Mouse (Mus musculus): ENCODE results near the gene Cog6. TPM values are rescaled to one million over a fixed set of nuclear protein-coding genes. Genes with fewer than 3 reads are reported as not detected.
"Not testable (repeated sequence)": the region's sequence is repeated elsewhere in the genome, so short reads cannot be mapped to it uniquely, and the experiment has no call there.

Cog6 gene
- polyA plus RNA-seq, 1 experiment from 2014 or later, result 61.4 TPM

DNA sequence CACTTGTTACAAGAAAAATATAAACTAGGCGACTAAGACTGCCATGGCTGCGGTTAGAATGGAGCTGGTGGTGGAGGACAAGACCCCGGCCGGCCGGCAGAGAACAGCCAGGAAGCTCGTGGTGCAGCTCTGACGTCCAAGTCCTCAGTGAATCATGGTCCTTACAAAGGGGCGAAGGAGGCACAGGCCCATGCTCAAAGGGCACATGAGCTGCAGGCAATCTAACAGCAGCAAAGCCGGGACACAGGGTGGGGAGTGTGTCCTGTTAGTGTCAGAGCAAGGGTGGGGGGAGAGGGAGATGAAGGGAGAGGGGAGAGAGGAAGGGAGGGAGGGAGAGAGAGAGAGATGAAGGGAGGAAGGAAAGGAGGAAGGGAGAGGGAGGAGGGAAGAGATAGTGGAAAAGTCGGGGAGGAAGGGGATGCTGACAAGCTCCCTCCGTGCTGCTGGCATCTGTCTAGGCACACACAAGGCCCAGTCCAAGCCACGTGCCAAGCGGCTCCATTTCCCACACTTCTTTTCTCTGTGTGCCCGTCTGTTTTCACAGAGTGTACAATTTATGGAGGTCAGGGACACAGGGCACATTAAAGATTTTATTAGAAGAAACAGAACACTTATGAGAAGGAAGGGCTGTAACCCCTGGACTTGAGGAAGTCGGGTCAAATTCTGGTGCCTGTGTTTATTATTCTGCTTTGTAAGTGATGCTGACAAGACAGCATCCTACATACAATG lies 17.9 kb downstream of the Cog6 start:
- H3K4me1 ChIP-seq (ENCODE audit: control insufficient read depth in 2 of 2, insufficient read depth in 2 of 2, low read length in 2 of 2), result no peaks in the 10 kb centered on the region; a peak in 1 of 4 replicates
- H3K4me3 ChIP-seq (ENCODE audit: control insufficient read depth in 1 of 2, insufficient read depth in 1 of 2, low read depth in 1 of 2, low read length in 2 of 2), result no peak overlapping the region
- 69% methylated on average over 15 of the region's 15 CpGs for WGBS
- H3K36me3 ChIP-seq (ENCODE audit: control insufficient read depth, insufficient read depth, low read length), result peaks cover 91% of the 10 kb centered on the region
- no peak overlapping the region for H3K9ac ChIP-seq (ENCODE audit: low read length)
- H3K27ac ChIP-seq (replicated peaks in 1 of 2; ENCODE audit: control insufficient read depth in 1 of 2, insufficient read depth in 1 of 2, low read depth in 2 of 2, low read length in 2 of 2), result no peak overlapping the region
- H3K9me3 ChIP-seq (ENCODE audit: control insufficient read depth, low read length), result no peaks in the 10 kb centered on the region
- ATAC-seq (ENCODE audit: insufficient number of reproducible peaks, insufficient read depth, low FRiP score, low read depth), result no peak
- no peaks in the 10 kb centered on the region for H3K27me3 ChIP-seq (ENCODE audit: control insufficient read depth, insufficient read depth, low read length)
- no peak overlapping the region for H3K4me2 ChIP-seq (ENCODE audit: low read length)

GRCm38 (mm10) chr3:52997381-52997780 lies 19.7 kb downstream of the Cog6 start:
- 65% methylated on average over 1 of the region's 1 CpGs for WGBS
- Histone ChIP-seq H3K27ac (replicated peaks in 1 of 2; ENCODE audit: control insufficient read depth in 1 of 2, insufficient read depth in 1 of 2, low read depth in 2 of 2, low read length in 2 of 2) (no peak overlapping the region), H3K4me1 (ENCODE audit: control insufficient read depth in 2 of 2, insufficient read depth in 2 of 2, low read length in 2 of 2) (no peaks in the 10 kb centered on the region; a peak in 1 of 4 replicates), H3K4me3 (ENCODE audit: control insufficient read depth in 1 of 2, insufficient read depth in 1 of 2, low read depth in 1 of 2, low read length in 2 of 2) (no peak overlapping the region), H3K36me3 (ENCODE audit: control insufficient read depth, insufficient read depth, low read length) (peaks cover 92% of the 10 kb centered on the region), H3K9me3 (ENCODE audit: control insufficient read depth, low read length) (no peaks in the 10 kb centered on the region), H3K4me2 (ENCODE audit: low read length) (no peak overlapping the region), H3K9ac (ENCODE audit: low read length) (no peak overlapping the region), H3K27me3 (ENCODE audit: control insufficient read depth, insufficient read depth, low read length) (no peaks in the 10 kb centered on the region)
- no peak for ATAC-seq (ENCODE audit: insufficient number of reproducible peaks, insufficient read depth, low FRiP score, low read depth)

GRCm38 (mm10) chr3:52996635-52997034 lies 20.4 kb downstream of the Cog6 start:
- H3K4me2 ChIP-seq (ENCODE audit: low read length), result no peak overlapping the region
- ATAC-seq (ENCODE audit: insufficient number of reproducible peaks, insufficient read depth, low FRiP score, low read depth), result no peak
- H3K27ac ChIP-seq (replicated peaks in 1 of 2; ENCODE audit: control insufficient read depth in 1 of 2, insufficient read depth in 1 of 2, low read depth in 2 of 2, low read length in 2 of 2), result no peak overlapping the region
- peaks cover 92% of the 10 kb centered on the region for H3K36me3 ChIP-seq (ENCODE audit: control insufficient read depth, insufficient read depth, low read length)
- no peaks in the 10 kb centered on the region for H3K9me3 ChIP-seq (ENCODE audit: control insufficient read depth, low read length)
- 94% methylated on average over 5 of the region's 5 CpGs for WGBS
- H3K4me3 ChIP-seq (ENCODE audit: control insufficient read depth in 1 of 2, insufficient read depth in 1 of 2, low read depth in 1 of 2, low read length in 2 of 2), result no peak overlapping the region
- H3K27me3 ChIP-seq (ENCODE audit: control insufficient read depth, insufficient read depth, low read length), result no peaks in the 10 kb centered on the region
- no peaks in the 10 kb centered on the region; a peak in 1 of 4 replicates for H3K4me1 ChIP-seq (ENCODE audit: control insufficient read depth in 2 of 2, insufficient read depth in 2 of 2, low read length in 2 of 2)
- H3K9ac ChIP-seq (ENCODE audit: low read length), result no peak overlapping the region

- Histone ChIP-seq H3K27ac (replicated peaks in 1 of 2; ENCODE audit: control insufficient read depth in 1 of 2, insufficient read depth in 1 of 2, low read depth in 2 of 2, low read length in 2 of 2) (no peak overlapping the region), H3K36me3 (ENCODE audit: control insufficient read depth, insufficient read depth, low read length) (peaks cover 92% of the 10 kb centered on the region), H3K4me2 (ENCODE audit: low read length) (no peak overlapping the region), H3K27me3 (ENCODE audit: control insufficient read depth, insufficient read depth, low read length) (no peaks in the 10 kb centered on the region), H3K9ac (ENCODE audit: low read length) (no peak overlapping the region), H3K4me3 (ENCODE audit: control insufficient read depth in 1 of 2, insufficient read depth in 1 of 2, low read depth in 1 of 2, low read length in 2 of 2) (no peak overlapping the region), H3K4me1 (ENCODE audit: control insufficient read depth in 2 of 2, insufficient read depth in 2 of 2, low read length in 2 of 2) (no peaks in the 10 kb centered on the region; a peak in 1 of 4 replicates), H3K9me3 (ENCODE audit: control insufficient read depth, low read length) (no peaks in the 10 kb centered on the region)
- ATAC-seq (ENCODE audit: insufficient number of reproducible peaks, insufficient read depth, low FRiP score, low read depth), result no peak
- 76% methylated on average over 5 of the region's 5 CpGs for WGBS
These were observed 22.4 kb downstream of the Cog6 start for GRCm38 (mm10) chr3:52994666-52995065.

DNA sequence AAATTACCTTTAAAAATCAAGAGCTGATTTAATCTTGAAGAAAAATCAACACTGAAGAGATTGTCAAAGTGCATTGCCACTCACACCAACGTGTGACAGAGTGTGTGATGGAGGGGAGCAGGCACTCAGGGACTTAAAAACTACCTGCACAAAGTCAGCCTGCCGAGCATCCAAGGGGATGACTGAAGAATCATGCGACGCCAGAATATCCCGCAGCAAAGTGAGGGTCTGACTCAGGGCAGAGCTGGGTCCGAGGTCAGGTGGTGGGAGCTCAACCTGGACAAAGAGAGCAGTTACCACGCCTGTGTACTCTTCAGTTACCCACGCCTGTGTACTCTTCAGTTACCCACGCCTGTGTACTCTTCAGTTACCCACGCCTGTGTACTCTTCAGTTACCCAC lies 23.7 kb downstream of the Cog6 start:
- peaks cover 92% of the 10 kb centered on the region for H3K36me3 ChIP-seq (ENCODE audit: control insufficient read depth, insufficient read depth, low read length)
- ATAC-seq (ENCODE audit: insufficient number of reproducible peaks, insufficient read depth, low FRiP score, low read depth), result no peak

DNA sequence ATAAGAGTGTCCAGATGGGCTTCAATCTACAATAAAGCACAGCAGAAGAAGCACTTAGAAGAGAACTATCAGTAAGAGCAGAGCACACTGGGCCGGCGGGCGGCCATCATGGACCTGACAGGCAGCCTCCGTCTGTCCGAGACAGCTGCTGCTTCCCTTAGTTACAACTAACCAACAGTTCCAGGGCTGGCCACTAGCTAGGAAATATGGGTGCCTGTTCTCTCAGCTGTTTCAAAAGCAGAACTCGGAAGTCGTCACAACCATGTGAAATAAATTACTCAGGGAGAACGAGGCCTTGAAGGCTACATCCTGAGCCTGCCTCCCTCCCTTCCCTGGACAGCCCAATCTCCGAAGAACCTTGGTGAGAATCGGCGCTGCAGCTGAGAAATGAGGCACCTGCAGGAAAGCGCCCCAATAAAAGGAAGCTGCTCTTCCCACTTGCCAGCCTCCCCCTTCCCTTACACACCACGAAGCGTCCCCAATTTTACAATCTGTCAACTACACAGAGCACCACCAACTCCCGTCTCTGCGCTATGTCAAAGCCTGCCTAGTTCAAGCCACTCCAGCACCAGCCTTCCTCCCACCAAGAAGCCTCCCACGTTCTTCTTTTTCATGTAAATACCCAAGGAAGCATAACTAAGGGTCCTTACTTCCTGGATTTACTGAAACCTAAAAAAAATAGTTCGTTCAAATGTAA lies 26.8 kb downstream of the Cog6 start:
- Histone ChIP-seq H3K36me3 (ENCODE audit: control insufficient read depth, insufficient read depth, low read length) (peaks cover 91% of the 10 kb centered on the region), H3K4me3 (ENCODE audit: control insufficient read depth in 1 of 2, insufficient read depth in 1 of 2, low read depth in 1 of 2, low read length in 2 of 2) (no peak overlapping the region), H3K4me1 (ENCODE audit: control insufficient read depth in 2 of 2, insufficient read depth in 2 of 2, low read length in 2 of 2) (no peaks in the 10 kb centered on the region), H3K9me3 (ENCODE audit: control insufficient read depth, low read length) (no peaks in the 10 kb centered on the region), H3K9ac (ENCODE audit: low read length) (no peak overlapping the region), H3K27me3 (ENCODE audit: control insufficient read depth, insufficient read depth, low read length) (no peaks in the 10 kb centered on the region), H3K27ac (replicated peaks in 1 of 2; ENCODE audit: control insufficient read depth in 1 of 2, insufficient read depth in 1 of 2, low read depth in 2 of 2, low read length in 2 of 2) (no peak overlapping the region), H3K4me2 (ENCODE audit: low read length) (no peak overlapping the region)
- ATAC-seq (ENCODE audit: insufficient number of reproducible peaks, insufficient read depth, low FRiP score, low read depth), result no peak
- 74% methylated on average over 18 of the region's 18 CpGs for whole genome bisulfite sequencing

More for the DNA sequence above, 23.7 kb downstream of the Cog6 start:
- Histone ChIP-seq H3K27ac (replicated peaks in 1 of 2; ENCODE audit: control insufficient read depth in 1 of 2, insufficient read depth in 1 of 2, low read depth in 2 of 2, low read length in 2 of 2) (no peak overlapping the region), H3K4me2 (ENCODE audit: low read length) (no peak overlapping the region), H3K27me3 (ENCODE audit: control insufficient read depth, insufficient read depth, low read length) (no peaks in the 10 kb centered on the region), H3K9me3 (ENCODE audit: control insufficient read depth, low read length) (no peaks in the 10 kb centered on the region), H3K4me1 (ENCODE audit: control insufficient read depth in 2 of 2, insufficient read depth in 2 of 2, low read length in 2 of 2) (no peaks in the 10 kb centered on the region), H3K4me3 (ENCODE audit: control insufficient read depth in 1 of 2, insufficient read depth in 1 of 2, low read depth in 1 of 2, low read length in 2 of 2) (no peak overlapping the region), H3K9ac (ENCODE audit: low read length) (no peak overlapping the region)
- WGBS, result 88% methylated on average over 9 of the region's 10 CpGs

DNA sequence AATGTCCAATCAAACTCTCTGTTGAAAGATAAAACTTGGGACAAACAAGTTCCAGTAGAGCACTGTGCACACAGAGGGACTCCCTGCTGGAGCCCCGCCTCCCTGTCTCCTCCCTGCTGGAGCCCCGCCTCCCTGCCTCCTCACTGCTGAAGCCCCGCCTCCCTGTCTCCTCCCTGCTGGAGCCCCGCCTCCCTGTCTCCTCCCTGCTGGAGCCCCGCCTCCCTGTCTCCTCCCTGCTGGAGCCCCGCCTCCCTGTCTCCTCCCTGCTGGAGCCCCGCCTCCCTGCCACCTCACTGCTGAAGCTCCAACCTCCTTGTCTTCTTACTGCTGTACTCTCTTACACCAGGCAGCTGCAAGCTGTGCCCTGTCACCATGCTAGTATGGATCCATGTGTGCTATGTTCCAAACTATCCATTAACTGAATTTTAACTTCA lies 31.5 kb downstream of the Cog6 start:
- H3K9me3 ChIP-seq (ENCODE audit: control insufficient read depth, low read length); ATAC-seq (ENCODE audit: insufficient number of reproducible peaks, insufficient read depth, low FRiP score, low read depth); H3K4me2 ChIP-seq (ENCODE audit: low read length); H3K9ac ChIP-seq (ENCODE audit: low read length); H3K27ac ChIP-seq (replicated peaks in 1 of 2; ENCODE audit: control insufficient read depth in 1 of 2, insufficient read depth in 1 of 2, low read depth in 2 of 2, low read length in 2 of 2); H3K27me3 ChIP-seq (ENCODE audit: control insufficient read depth, insufficient read depth, low read length); H3K4me3 ChIP-seq (ENCODE audit: control insufficient read depth in 1 of 2, insufficient read depth in 1 of 2, low read depth in 1 of 2, low read length in 2 of 2): not testable (repeated sequence)
- WGBS, result 74% methylated on average over 6 of the region's 7 CpGs
- peaks cover 12 to 29% of the 10 kb centered on the region in 2 experiments for H3K4me1 ChIP-seq (ENCODE audit: control insufficient read depth in 2 of 2, insufficient read depth in 2 of 2, low read length in 2 of 2)
- peaks cover 70% of the 10 kb centered on the region for H3K36me3 ChIP-seq (ENCODE audit: control insufficient read depth, insufficient read depth, low read length)
